Mouse (Mus musculus): ENCODE results near the gene Enc1. TPM values are rescaled to one million over a fixed set of nuclear protein-coding genes. Genes with fewer than 3 reads are reported as not detected.

The Enc1 gene
- polyA plus RNA-seq, 1 experiment, result 6.5 TPM

GRCm38 (mm10) chr13:97201896-97202295 lies 39.0 kb upstream of the Enc1 start:
- 68% methylated on average over 4 of the region's 4 CpGs for WGBS
- H3K27ac ChIP-seq (ENCODE audit: control insufficient read depth, insufficient read depth, low read depth, low read length, poor library complexity), result no peak overlapping the region
- H3K4me3 ChIP-seq (replicated peaks; ENCODE audit: control insufficient read depth, low read depth, low read length), result no peak overlapping the region
- H3K4me1 ChIP-seq (ENCODE audit: control insufficient read depth, insufficient read depth, low read length), result peaks cover 1% of the 10 kb centered on the region
- TF ChIP-seq CTCF (IDR thresholded peaks at IDR 0.05; ENCODE audit: control insufficient read depth, insufficient read depth, low read length) (no peak), POLR2A (IDR thresholded peaks at IDR 0.05; ENCODE audit: borderline replicate concordance, control insufficient read depth, low read depth, low read length) (no peak)

- WGBS, result 7% methylated on average over 18 of the region's 18 CpGs
- H3K27ac ChIP-seq (ENCODE audit: control insufficient read depth, insufficient read depth, low read depth, low read length, poor library complexity), result peak overlapping the region; percentile 54; the same call in 1 of the 2 replicates
- peak overlapping the region; percentile 56 for H3K4me3 ChIP-seq (replicated peaks; ENCODE audit: control insufficient read depth, low read depth, low read length)
- 0 out of 2 replicates have a peak, but pooled peaks have one; percentile 18 for TF ChIP-seq CTCF (IDR thresholded peaks at IDR 0.05; ENCODE audit: control insufficient read depth, insufficient read depth, low read length)
- TF ChIP-seq POLR2A (IDR thresholded peaks at IDR 0.05; ENCODE audit: borderline replicate concordance, control insufficient read depth, low read depth, low read length), result no peak
- peaks cover 1% of the 10 kb centered on the region for H3K4me1 ChIP-seq (ENCODE audit: control insufficient read depth, insufficient read depth, low read length)
Observed at GRCm38 (mm10) chr13:97205052-97205701, 35.7 kb upstream of the Enc1 start.

GRCm38 (mm10) chr13:97206046-97206445 lies 34.9 kb upstream of the Enc1 start:
- TF ChIP-seq CTCF (IDR thresholded peaks at IDR 0.05; ENCODE audit: control insufficient read depth, insufficient read depth, low read length) (no peak), POLR2A (IDR thresholded peaks at IDR 0.05; ENCODE audit: borderline replicate concordance, control insufficient read depth, low read depth, low read length) (no peak)
- peaks cover 1% of the 10 kb centered on the region for H3K4me1 ChIP-seq (ENCODE audit: control insufficient read depth, insufficient read depth, low read length)
- H3K27ac ChIP-seq (ENCODE audit: control insufficient read depth, insufficient read depth, low read depth, low read length, poor library complexity), result no peak overlapping the region
- 85% methylated on average over 2 of the region's 2 CpGs for WGBS
- H3K4me3 ChIP-seq (replicated peaks; ENCODE audit: control insufficient read depth, low read depth, low read length), result no peak overlapping the region

- peak overlapping the region; percentile 20; the same call in 1 of the 2 replicates for H3K27ac ChIP-seq (ENCODE audit: control insufficient read depth, insufficient read depth, low read depth, low read length, poor library complexity)
- WGBS, result 65% methylated on average over 7 of the region's 7 CpGs
- TF ChIP-seq POLR2A (IDR thresholded peaks at IDR 0.05; ENCODE audit: borderline replicate concordance, control insufficient read depth, low read depth, low read length), result no peak
- no peak for TF ChIP-seq CTCF (IDR thresholded peaks at IDR 0.05; ENCODE audit: control insufficient read depth, insufficient read depth, low read length)
- H3K4me1 ChIP-seq (ENCODE audit: control insufficient read depth, insufficient read depth, low read length), result peaks cover 1% of the 10 kb centered on the region
- H3K4me3 ChIP-seq (replicated peaks; ENCODE audit: control insufficient read depth, low read depth, low read length), result no peak overlapping the region
Observed at GRCm38 (mm10) chr13:97207472-97208111, 33.3 kb upstream of the Enc1 start.

GRCm38 (mm10) chr13:97208112-97208478 lies 32.8 kb upstream of the Enc1 start:
- H3K27ac ChIP-seq (ENCODE audit: control insufficient read depth, insufficient read depth, low read depth, low read length, poor library complexity), result peak overlapping the region; percentile 53
- WGBS, result 18% methylated on average over 7 of the region's 7 CpGs
- H3K4me1 ChIP-seq (ENCODE audit: control insufficient read depth, insufficient read depth, low read length), result peaks cover 1% of the 10 kb centered on the region
- H3K4me3 ChIP-seq (replicated peaks; ENCODE audit: control insufficient read depth, low read depth, low read length), result no peak overlapping the region
- no peak for TF ChIP-seq CTCF (IDR thresholded peaks at IDR 0.05; ENCODE audit: control insufficient read depth, insufficient read depth, low read length)
- no peak for TF ChIP-seq POLR2A (IDR thresholded peaks at IDR 0.05; ENCODE audit: borderline replicate concordance, control insufficient read depth, low read depth, low read length)

GRCm38 (mm10) chr13:97208500-97209010 lies 32.4 kb upstream of the Enc1 start:
- Histone ChIP-seq H3K27ac (ENCODE audit: control insufficient read depth, insufficient read depth, low read depth, low read length, poor library complexity) (peak overlapping the region; percentile 53), H3K4me1 (ENCODE audit: control insufficient read depth, insufficient read depth, low read length) (peaks cover 1% of the 10 kb centered on the region), H3K4me3 (replicated peaks; ENCODE audit: control insufficient read depth, low read depth, low read length) (no peak overlapping the region)
- 53% methylated on average over 3 of the region's 3 CpGs for WGBS
- no peak for TF ChIP-seq CTCF (IDR thresholded peaks at IDR 0.05; ENCODE audit: control insufficient read depth, insufficient read depth, low read length)
- no peak for TF ChIP-seq POLR2A (IDR thresholded peaks at IDR 0.05; ENCODE audit: borderline replicate concordance, control insufficient read depth, low read depth, low read length)

- 80% methylated on average over 3 of the region's 3 CpGs for WGBS
- no peak for TF ChIP-seq CTCF (IDR thresholded peaks at IDR 0.05; ENCODE audit: control insufficient read depth, insufficient read depth, low read length)
- no peak for TF ChIP-seq POLR2A (IDR thresholded peaks at IDR 0.05; ENCODE audit: borderline replicate concordance, control insufficient read depth, low read depth, low read length)
- H3K4me1 ChIP-seq (ENCODE audit: control insufficient read depth, insufficient read depth, low read length), result no peaks in the 10 kb centered on the region
- no peak overlapping the region for H3K4me3 ChIP-seq (replicated peaks; ENCODE audit: control insufficient read depth, low read depth, low read length)
- no peak overlapping the region for H3K27ac ChIP-seq (ENCODE audit: control insufficient read depth, insufficient read depth, low read depth, low read length, poor library complexity)
Observed at GRCm38 (mm10) chr13:97214583-97215268, 26.2 kb upstream of the Enc1 start.

- 82% methylated on average over 4 of the region's 4 CpGs for WGBS
- no peak overlapping the region for H3K4me3 ChIP-seq (replicated peaks; ENCODE audit: control insufficient read depth, low read depth, low read length)
- no peak overlapping the region for H3K27ac ChIP-seq (ENCODE audit: control insufficient read depth, insufficient read depth, low read depth, low read length, poor library complexity)
- no peaks in the 10 kb centered on the region for H3K4me1 ChIP-seq (ENCODE audit: control insufficient read depth, insufficient read depth, low read length)
- TF ChIP-seq POLR2A (IDR thresholded peaks at IDR 0.05; ENCODE audit: borderline replicate concordance, control insufficient read depth, low read depth, low read length) (no peak), CTCF (IDR thresholded peaks at IDR 0.05; ENCODE audit: control insufficient read depth, insufficient read depth, low read length) (no peak)
Observed at GRCm38 (mm10) chr13:97215563-97215962, 25.3 kb upstream of the Enc1 start.

All from bone marrow, adult 2 months (tissue).